Mouse (Mus musculus): Measurements from ENCODE around the gene Olfr399.

Gene Olfr399

GRCm38 (mm10) chr11:74056451-74056850 is at the start of gene Olfr399, which contains the start of gene Olfr139:
TSS of gene Olfr399 (minus strand) at chr11:74056615.
TSS of gene Olfr139 (minus strand) at chr11:74056551.
- DNase-seq (ENCODE audit: low spot score in 2 of 2): no peak

- no peak for DNase-seq (ENCODE audit: low spot score in 2 of 2)
Measured at GRCm38 (mm10) chr11:74105066-74105465, 48.7 kb upstream of the Olfr399 start.

- DNase-seq (ENCODE audit: low spot score in 2 of 2): no peak
Measured at GRCm38 (mm10) chr11:74101507-74101906, 45.1 kb upstream of the Olfr399 start.

- DNase-seq (ENCODE audit: low spot score in 2 of 2): no peak
Measured at GRCm38 (mm10) chr11:74100724-74101123, 44.3 kb upstream of the Olfr399 start.

- no peak for DNase-seq (ENCODE audit: low spot score in 2 of 2)
Measured at GRCm38 (mm10) chr11:74069655-74070054, 13.2 kb upstream of the Olfr399 start, which contains the start of gene Zfp616. TSS of gene Zfp616 (plus strand) at chr11:74069955.

- DNase-seq (ENCODE audit: low spot score in 2 of 2): no peak
Measured at GRCm38 (mm10) chr11:74051347-74051746, 5.1 kb downstream of the Olfr399 start.
